Mouse (Mus musculus) embryonic facial prominence, embryonic 15.5 days (tissue): Measurements from ENCODE around the gene Mrps27. TPM values are rescaled to one million over a fixed set of nuclear protein-coding genes. Genes with fewer than 3 reads are reported as not detected.

Experiments used
- ATAC-seq: fragments of 200-750 bp; cut with Nextera tagmentation; 2 replicates; pipeline ENCODE4 v1.8.0; 2017; ENCODE audit warnings: low read depth, moderate TSS enrichment; ENCODE audit not compliant: insufficient number of reproducible peaks, low FRiP score, low TSS enrichment
- H3K27ac ChIP-seq: fragments of 300-500 bp; sonication (generic); replicated peaks from 2 replicates; pipeline ENCODE4 v1.5.1; 2015; ENCODE audit warnings: mild to moderate bottlenecking, inconsistent platforms
- H3K27me3 ChIP-seq: fragments of 300-500 bp; sonication (generic); 2 replicates; pipeline ENCODE4 v1.6.1; 2015; ENCODE audit warnings: inconsistent platforms
- H3K36me3 ChIP-seq: fragments of 300-500 bp; sonication (generic); 2 replicates; pipeline ENCODE4 v1.6.1; 2015; ENCODE audit warnings: mild to moderate bottlenecking, inconsistent platforms
- H3K4me1 ChIP-seq: fragments of 300-500 bp; sonication (generic); 2 replicates; pipeline ENCODE4 v1.6.1; 2015; ENCODE audit warnings: inconsistent platforms
- H3K4me2 ChIP-seq: fragments of 300-500 bp; sonication (generic); replicated peaks from 2 replicates; pipeline ENCODE4 v1.6.1; 2015; ENCODE audit warnings: mild to moderate bottlenecking, inconsistent platforms
- H3K4me3 ChIP-seq: fragments of 300-500 bp; sonication (generic); replicated peaks from 2 replicates; pipeline ENCODE4 v1.5.1; 2015; ENCODE audit warnings: mild to moderate bottlenecking, inconsistent platforms
- H3K9ac ChIP-seq: fragments of 300-500 bp; sonication (generic); 2 replicates; pipeline ENCODE4 v1.6.1; 2015; ENCODE audit warnings: inconsistent platforms
- H3K9me3 ChIP-seq: fragments of 300-500 bp; sonication (generic); replicated peaks from 2 replicates; pipeline ENCODE4 v1.6.1; 2016; ENCODE audit warnings: inconsistent platforms
- WGBS: fragments of 180-500 bp; shearing (Covaris S2); methylation state at CpG from one replicate; pipeline ENCODE4 v1.1.7; 2015; 5-methylcytosine and 5-hydroxymethylcytosine counted together
- polyA plus RNA-seq: library from polyadenylated mRNA; unstranded; fragments of >200 nt; fragmentation: Nextera tagmentation; extraction: Ambion mirVana; gene quantifications from 2 replicates; pipeline ENCODE4 v1.2.1, GENCODE M21; 2015

Mrps27 gene
- polyA plus RNA-seq, 1 experiment from 2014 or later = 51.2 TPM

- WGBS = 11% methylated on average over 28 of the region's 28 CpGs
- ATAC-seq = peak; percentile 100
- peaks cover 15% of the 10 kb centered on the region for H3K36me3 ChIP-seq
- peak overlapping the region; percentile 51 for H3K4me3 ChIP-seq
- no peaks in the 10 kb centered on the region for H3K9me3 ChIP-seq
- H3K27me3 ChIP-seq = no peaks in the 10 kb centered on the region
- peak overlapping the region; percentile 63 for H3K4me2 ChIP-seq
- peak overlapping the region; percentile 83; the same call in 1 of the 2 replicates for H3K27ac ChIP-seq
- H3K4me1 ChIP-seq = no peaks in the 10 kb centered on the region
- H3K9ac ChIP-seq = peak overlapping the region; percentile 42; the same call in 1 of the 2 replicates
Observed at GRCm38 (mm10) chr13:99352758-99353489, 8.3 kb downstream of the Mrps27 start.

GRCm38 (mm10) chr13:99353490-99353851, 8.9 kb downstream of the Mrps27 start:
- Histone ChIP-seq H3K4me3 (peak overlapping the region; percentile 51), H3K4me1 (no peaks in the 10 kb centered on the region), H3K27me3 (no peaks in the 10 kb centered on the region), H3K36me3 (peaks cover 10% of the 10 kb centered on the region), H3K9me3 (no peaks in the 10 kb centered on the region), H3K9ac (peak overlapping the region; percentile 42), H3K27ac (peak overlapping the region; percentile 83), H3K4me2 (peak overlapping the region; percentile 63)
- ATAC-seq = no peak
- 9% methylated on average over 7 of the region's 7 CpGs for WGBS

- Histone ChIP-seq H3K4me2 (no peak overlapping the region), H3K4me1 (no peaks in the 10 kb centered on the region), H3K27ac (no peak overlapping the region), H3K4me3 (no peak overlapping the region), H3K36me3 (0 out of 2 replicates have a peak, but pooled peaks cover 5% of the 10 kb centered on the region), H3K27me3 (no peaks in the 10 kb centered on the region), H3K9ac (no peak overlapping the region), H3K9me3 (no peaks in the 10 kb centered on the region)
- ATAC-seq = no peak
- WGBS = 96% methylated on average over 6 of the region's 6 CpGs
Observed at GRCm38 (mm10) chr13:99355072-99355471, 10.5 kb downstream of the Mrps27 start.

GRCm38 (mm10) chr13:99355861-99356260, 11.3 kb downstream of the Mrps27 start:
- Histone ChIP-seq H3K4me3 (no peak overlapping the region), H3K27ac (no peak overlapping the region), H3K9me3 (no peaks in the 10 kb centered on the region), H3K36me3 (0 out of 2 replicates have a peak, but pooled peaks cover 3% of the 10 kb centered on the region), H3K9ac (no peak overlapping the region), H3K4me1 (no peaks in the 10 kb centered on the region), H3K27me3 (no peaks in the 10 kb centered on the region), H3K4me2 (no peak overlapping the region)
- 85% methylated on average over 7 of the region's 7 CpGs for WGBS
- no peak for ATAC-seq

GRCm38 (mm10) chr13:99356428-99357265, 12.1 kb downstream of the Mrps27 start:
- 39% methylated on average over 9 of the region's 9 CpGs for WGBS
- no peak overlapping the region for H3K9ac ChIP-seq
- no peak overlapping the region for H3K4me3 ChIP-seq
- no peaks in the 10 kb centered on the region for H3K27me3 ChIP-seq
- H3K4me1 ChIP-seq = no peaks in the 10 kb centered on the region
- no peak for ATAC-seq
- no peaks in the 10 kb centered on the region for H3K9me3 ChIP-seq
- H3K36me3 ChIP-seq = no peaks in the 10 kb centered on the region
- no peak overlapping the region for H3K27ac ChIP-seq
- H3K4me2 ChIP-seq = no peak overlapping the region

GRCm38 (mm10) chr13:99358921-99359320, 14.3 kb downstream of the Mrps27 start:
- no peak for ATAC-seq
- peaks cover 14% of the 10 kb centered on the region; the same call in 1 of the 2 replicates for H3K36me3 ChIP-seq

GRCm38 (mm10) chr13:99363866-99364265, 19.3 kb downstream of the Mrps27 start:
- H3K4me2 ChIP-seq = no peak overlapping the region
- H3K27ac ChIP-seq = peak overlapping the region; percentile 19; the same call in 1 of the 2 replicates
- WGBS = 52% methylated on average over 4 of the region's 4 CpGs
- H3K27me3 ChIP-seq = no peaks in the 10 kb centered on the region
- H3K9ac ChIP-seq = no peak overlapping the region
- H3K9me3 ChIP-seq = no peaks in the 10 kb centered on the region
- no peak overlapping the region for H3K4me3 ChIP-seq
- peaks cover 35% of the 10 kb centered on the region; the same call in 1 of the 2 replicates for H3K36me3 ChIP-seq
- H3K4me1 ChIP-seq = peaks cover 12% of the 10 kb centered on the region; the same call in 1 of the 2 replicates
- ATAC-seq = peak; percentile 65; the same call in 1 of the 2 replicates

More at GRCm38 (mm10) chr13:99358921-99359320, 14.3 kb downstream of the Mrps27 start:
- H3K4me2 ChIP-seq = no peak overlapping the region
- H3K4me3 ChIP-seq = no peak overlapping the region
- 81% methylated on average over 14 of the region's 14 CpGs for WGBS
- H3K27me3 ChIP-seq = no peaks in the 10 kb centered on the region
- H3K27ac ChIP-seq = no peak overlapping the region
- H3K4me1 ChIP-seq = no peaks in the 10 kb centered on the region
- H3K9me3 ChIP-seq = no peaks in the 10 kb centered on the region
- no peak overlapping the region for H3K9ac ChIP-seq

- Histone ChIP-seq H3K27ac (peak overlapping the region; percentile 24; the same call in 1 of the 2 replicates), H3K4me1 (peaks cover 12% of the 10 kb centered on the region; the same call in 1 of the 2 replicates), H3K4me2 (no peak overlapping the region), H3K9me3 (no peaks in the 10 kb centered on the region), H3K27me3 (no peaks in the 10 kb centered on the region), H3K9ac (no peak overlapping the region), H3K36me3 (peaks cover 39% of the 10 kb centered on the region; the same call in 1 of the 2 replicates), H3K4me3 (no peak overlapping the region)
- 0 out of 2 replicates have a peak, but pooled peaks have one; percentile 20 for ATAC-seq
- WGBS = 66% methylated on average over 5 of the region's 5 CpGs
Observed at GRCm38 (mm10) chr13:99366422-99367175, 22.0 kb downstream of the Mrps27 start.

GRCm38 (mm10) chr13:99367554-99368174, 23.1 kb downstream of the Mrps27 start:
- H3K4me2 ChIP-seq = no peak overlapping the region

GRCm38 (mm10) chr13:99369103-99369502, 24.5 kb downstream of the Mrps27 start:
- H3K36me3 ChIP-seq = peaks cover 23% of the 10 kb centered on the region; the same call in 1 of the 2 replicates
- 82% methylated on average over 12 of the region's 12 CpGs for WGBS
- no peak overlapping the region for H3K4me3 ChIP-seq
- H3K27me3 ChIP-seq = no peaks in the 10 kb centered on the region
- H3K9ac ChIP-seq = no peak overlapping the region
- H3K4me2 ChIP-seq = no peak overlapping the region
- H3K4me1 ChIP-seq = peaks cover 12% of the 10 kb centered on the region; the same call in 1 of the 2 replicates
- no peak; the same call in 1 of the 2 replicates for ATAC-seq
- no peak overlapping the region for H3K27ac ChIP-seq
- no peaks in the 10 kb centered on the region for H3K9me3 ChIP-seq

More at GRCm38 (mm10) chr13:99367554-99368174, 23.1 kb downstream of the Mrps27 start:
- ATAC-seq = no peak
- Histone ChIP-seq H3K27me3 (no peaks in the 10 kb centered on the region), H3K27ac (peak overlapping the region; percentile 24; the same call in 1 of the 2 replicates), H3K4me3 (no peak overlapping the region), H3K36me3 (peaks cover 31% of the 10 kb centered on the region; the same call in 1 of the 2 replicates), H3K9me3 (no peaks in the 10 kb centered on the region), H3K9ac (no peak overlapping the region), H3K4me1 (peaks cover 12% of the 10 kb centered on the region; the same call in 1 of the 2 replicates)
- 82% methylated on average over 12 of the region's 12 CpGs for WGBS
